Mouse (Mus musculus) stomach, embryonic 15.5 days (tissue): ENCODE data around the gene Hint2. TPM values are rescaled to one million over a fixed set of nuclear protein-coding genes. Genes with fewer than 3 reads are reported as not detected.

Experiments
- ATAC-seq: fragments of 200-750 bp; cut with Nextera tagmentation; 2 replicates; pipeline ENCODE4 v1.8.0; 2017; ENCODE audit warnings: low read depth, moderate number of reproducible peaks, moderate TSS enrichment; ENCODE audit not compliant: insufficient read depth, low FRiP score
- H3K27ac ChIP-seq: fragments of 300-500 bp; sonication (generic); 2 replicates; pipeline ENCODE4 v1.5.1; 2015; ENCODE audit warnings: mild to moderate bottlenecking, inconsistent platforms
- H3K27me3 ChIP-seq: fragments of 300-500 bp; sonication (generic); replicated peaks from 2 replicates; pipeline ENCODE4 v1.6.1; 2015; ENCODE audit warnings: inconsistent platforms
- H3K36me3 ChIP-seq: fragments of 300-500 bp; sonication (generic); 2 replicates; pipeline ENCODE4 v1.6.1; 2015; ENCODE audit warnings: inconsistent platforms
- H3K4me1 ChIP-seq: fragments of 300-500 bp; sonication (generic); 2 replicates; pipeline ENCODE4 v1.6.1; 2015; ENCODE audit warnings: inconsistent platforms
- H3K4me2 ChIP-seq: fragments of 300-500 bp; sonication (generic); 2 replicates; pipeline ENCODE4 v1.6.1; 2015; ENCODE audit warnings: mild to moderate bottlenecking, inconsistent platforms
- H3K4me3 ChIP-seq: fragments of 300-500 bp; sonication (generic); replicated peaks from 2 replicates; pipeline ENCODE4 v1.5.1; 2015; ENCODE audit warnings: inconsistent platforms
- H3K9ac ChIP-seq: fragments of 300-500 bp; sonication (generic); 2 replicates; pipeline ENCODE4 v1.6.1; 2015; ENCODE audit warnings: inconsistent platforms
- H3K9me3 ChIP-seq: fragments of 300-500 bp; sonication (generic); 2 replicates; pipeline ENCODE4 v1.6.1; 2016; ENCODE audit warnings: inconsistent platforms
- WGBS: fragments of 180-500 bp; shearing (Covaris S2); methylation state at CpG from one replicate; pipeline ENCODE4 v1.1.7; 2015; 5-methylcytosine and 5-hydroxymethylcytosine counted together
- polyA plus RNA-seq: library from polyadenylated mRNA; unstranded; fragments of >200 nt; fragmentation: Nextera tagmentation; extraction: Ambion mirVana; gene quantifications from 2 replicates; pipeline ENCODE4 v1.2.1, GENCODE M21; 2015

Gene Hint2
- polyA plus RNA-seq, 1 experiment from 2014 or later, result 108 TPM

GRCm38 (mm10) chr4:43631046-43631955 lies 25.0 kb downstream of the Hint2 start, which contains the start of gene Npr2:
Gene Npr2 (plus strand): TSS chr4:43631935.
- H3K27ac ChIP-seq, result peak within 1 kb of the TSS; percentile 66
- no peaks in the 10 kb centered on the region for H3K9me3 ChIP-seq
- peak within 1 kb of the TSS; percentile 91 for H3K4me2 ChIP-seq
- no peaks in the 10 kb centered on the region for H3K36me3 ChIP-seq
- peak within 1 kb of the TSS; percentile 61 for H3K4me3 ChIP-seq
- peak within 1 kb of the TSS; percentile 66 for H3K9ac ChIP-seq
- peak; percentile 38; the same call in 1 of the 2 replicates for ATAC-seq
- 0 out of 2 replicates have a peak, but pooled peaks cover 8% of the 10 kb centered on the region for H3K27me3 ChIP-seq
- peaks cover 28% of the 10 kb centered on the region for H3K4me1 ChIP-seq
- WGBS, result 2% methylated on average over 45 of the region's 70 CpGs

DNA sequence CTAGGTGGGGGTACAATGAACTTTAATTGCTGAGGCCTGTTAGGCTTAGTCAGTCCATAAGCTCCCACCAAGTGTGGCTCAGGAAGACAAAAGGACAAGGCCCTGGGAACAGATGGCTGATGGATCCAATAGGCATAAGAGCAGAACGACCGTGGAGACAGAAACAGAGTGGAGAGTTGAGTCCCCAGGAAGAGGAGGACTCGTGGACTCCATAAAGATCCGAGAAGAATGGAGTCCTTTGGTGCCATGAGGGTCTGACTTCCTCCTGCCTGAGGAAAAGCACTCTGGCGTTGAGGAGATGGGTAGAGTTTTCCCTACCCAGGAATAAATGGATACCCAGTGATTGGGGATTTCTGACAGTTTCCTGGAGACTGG lies 25.6 kb downstream of the Hint2 start:
- Histone ChIP-seq H3K27me3 (0 out of 2 replicates have a peak, but pooled peaks cover 8% of the 10 kb centered on the region), H3K4me2 (peak overlapping the region; percentile 91), H3K4me1 (peaks cover 28% of the 10 kb centered on the region), H3K4me3 (peak overlapping the region; percentile 61; the same call in 1 of the 2 replicates), H3K9ac (no peak overlapping the region), H3K9me3 (no peaks in the 10 kb centered on the region; the same call in 1 of the 2 replicates), H3K27ac (peak overlapping the region; percentile 44), H3K36me3 (no peaks in the 10 kb centered on the region)
- ATAC-seq, result 0 out of 2 replicates have a peak, but pooled peaks have one; percentile 11
- WGBS, result 27% methylated on average over 5 of the region's 5 CpGs

GRCm38 (mm10) chr4:43630030-43630581 lies 26.2 kb downstream of the Hint2 start:
- no peak overlapping the region for H3K4me3 ChIP-seq
- 11% methylated on average over 5 of the region's 5 CpGs for WGBS
- peak overlapping the region; percentile 91 for H3K4me2 ChIP-seq
- H3K9me3 ChIP-seq, result peaks cover 4% of the 10 kb centered on the region; the same call in 1 of the 2 replicates
- H3K4me1 ChIP-seq, result peaks cover 28% of the 10 kb centered on the region
- H3K36me3 ChIP-seq, result no peaks in the 10 kb centered on the region
- H3K27me3 ChIP-seq, result 0 out of 2 replicates have a peak, but pooled peaks cover 8% of the 10 kb centered on the region
- H3K9ac ChIP-seq, result no peak overlapping the region
- ATAC-seq, result peak; percentile 29; the same call in 1 of the 2 replicates
- peak overlapping the region; percentile 44; the same call in 1 of the 2 replicates for H3K27ac ChIP-seq

- WGBS, result 42% methylated on average over 20 of the region's 20 CpGs
- no peak overlapping the region for H3K4me3 ChIP-seq
- no peak for ATAC-seq
Measured at GRCm38 (mm10) chr4:43629106-43629817, 27.0 kb downstream of the Hint2 start.

GRCm38 (mm10) chr4:43620146-43620778 lies 36.0 kb downstream of the Hint2 start:
- Histone ChIP-seq H3K9me3 (peaks cover under 1% of the 10 kb centered on the region; the same call in 1 of the 2 replicates), H3K36me3 (no peaks in the 10 kb centered on the region), H3K27me3 (no peaks in the 10 kb centered on the region), H3K27ac (no peak overlapping the region), H3K9ac (no peak overlapping the region), H3K4me2 (no peak overlapping the region), H3K4me3 (no peak overlapping the region), H3K4me1 (no peaks in the 10 kb centered on the region)
- WGBS, result 66% methylated on average over 4 of the region's 4 CpGs
- ATAC-seq, result no peak

More at GRCm38 (mm10) chr4:43629106-43629817, 27.0 kb downstream of the Hint2 start:
- H3K36me3 ChIP-seq, result no peaks in the 10 kb centered on the region
- peaks cover 4% of the 10 kb centered on the region; the same call in 1 of the 2 replicates for H3K9me3 ChIP-seq
- H3K27ac ChIP-seq, result no peak overlapping the region
- no peak overlapping the region for H3K4me2 ChIP-seq
- H3K9ac ChIP-seq, result no peak overlapping the region
- 0 out of 2 replicates have a peak, but pooled peaks cover 8% of the 10 kb centered on the region for H3K27me3 ChIP-seq
- peaks cover 28% of the 10 kb centered on the region for H3K4me1 ChIP-seq

- ATAC-seq, result no peak
- Histone ChIP-seq H3K4me3 (no peak overlapping the region), H3K36me3 (no peaks in the 10 kb centered on the region), H3K4me1 (no peaks in the 10 kb centered on the region), H3K4me2 (no peak overlapping the region), H3K9ac (no peak overlapping the region), H3K27ac (no peak overlapping the region), H3K27me3 (no peaks in the 10 kb centered on the region), H3K9me3 (no peaks in the 10 kb centered on the region)
- WGBS, result 49% methylated on average over 3 of the region's 3 CpGs
Measured at GRCm38 (mm10) chr4:43613060-43613730, 43.1 kb downstream of the Hint2 start.

DNA sequence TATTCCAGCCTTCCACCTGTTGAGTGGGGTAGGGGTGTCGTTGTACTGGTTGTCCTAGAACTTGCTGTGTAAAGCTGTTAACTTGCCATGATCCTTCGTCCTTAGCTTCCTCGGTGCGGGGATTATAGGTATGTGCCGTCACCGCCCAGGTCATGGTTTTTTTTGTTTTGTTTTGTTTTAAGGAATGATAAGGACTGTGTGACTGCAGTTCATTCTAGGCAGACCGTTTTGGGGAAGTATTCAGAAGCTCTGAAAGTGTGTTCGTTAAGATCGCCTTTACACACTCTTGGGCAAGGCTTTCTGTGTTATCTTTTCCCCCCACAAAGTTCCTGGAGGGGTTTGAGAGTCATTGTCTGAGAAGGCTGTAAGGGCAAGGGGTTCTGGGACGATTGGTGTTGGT lies 43.7 kb downstream of the Hint2 start:
- Histone ChIP-seq H3K27ac (no peak overlapping the region), H3K4me1 (no peaks in the 10 kb centered on the region), H3K9me3 (no peaks in the 10 kb centered on the region), H3K27me3 (no peaks in the 10 kb centered on the region), H3K4me2 (no peak overlapping the region), H3K9ac (no peak overlapping the region), H3K4me3 (no peak overlapping the region), H3K36me3 (no peaks in the 10 kb centered on the region)
- no peak for ATAC-seq
- WGBS, result 51% methylated on average over 10 of the region's 10 CpGs

DNA sequence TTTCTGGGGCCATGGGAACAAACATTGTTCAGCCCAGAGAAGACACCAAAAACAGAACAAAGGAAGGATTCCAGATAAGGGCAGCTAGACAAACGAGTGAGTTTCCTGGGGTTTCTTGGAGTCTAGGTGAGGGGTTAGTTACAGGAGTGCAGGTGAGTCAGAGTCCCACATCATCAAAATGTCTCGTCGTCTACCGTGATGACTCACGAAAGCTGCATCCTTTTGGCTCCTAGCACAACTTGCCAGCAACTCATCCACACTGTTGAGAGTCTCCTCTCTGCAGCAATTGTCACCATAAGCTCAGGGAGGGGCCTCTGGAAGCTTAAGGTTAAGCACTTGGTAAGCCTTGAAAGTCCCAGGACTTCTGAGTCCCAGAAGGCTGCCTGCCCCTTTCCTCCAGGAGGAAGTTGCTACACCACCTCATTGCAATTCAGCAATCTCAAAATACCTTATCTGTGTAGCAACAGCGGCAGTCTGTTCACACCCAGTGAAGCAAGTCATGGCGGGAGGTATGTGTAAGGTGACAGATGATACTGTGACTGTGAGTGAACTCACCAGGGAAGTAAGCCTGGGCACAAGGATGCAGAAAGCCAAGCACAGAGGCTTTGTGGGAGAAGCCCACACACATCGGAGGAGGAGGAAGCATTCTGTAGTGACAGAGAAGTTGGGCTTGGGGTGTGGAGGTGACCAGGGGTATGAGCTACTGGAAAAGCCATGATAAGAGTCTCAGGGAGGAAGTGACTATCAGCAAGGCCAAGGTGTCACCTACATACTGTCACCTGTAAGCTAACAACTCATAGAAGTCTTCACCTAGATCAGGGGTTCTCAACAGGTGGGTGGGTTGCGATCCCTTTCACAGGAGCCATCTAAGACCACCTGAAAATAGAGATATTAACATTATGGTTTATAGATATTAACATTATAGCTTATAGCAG lies 51.2 kb downstream of the Hint2 start:
- WGBS, result 62% methylated on average over 9 of the region's 9 CpGs
- Histone ChIP-seq H3K4me2 (no peak overlapping the region), H3K9me3 (no peaks in the 10 kb centered on the region), H3K36me3 (no peaks in the 10 kb centered on the region), H3K4me1 (no peaks in the 10 kb centered on the region), H3K27ac (no peak overlapping the region), H3K4me3 (no peak overlapping the region), H3K27me3 (no peaks in the 10 kb centered on the region), H3K9ac (no peak overlapping the region)
- ATAC-seq, result peak; percentile 87
